Mouse (Mus musculus): Measurements from ENCODE around the gene 1700029J07Rik.

- TF ChIP-seq CTCF (conservative IDR thresholded peaks at IDR 0.05; ENCODE audit: low read length) = peak; percentile 49
- no peak for TF ChIP-seq POU5F1 (IDR thresholded peaks at IDR 0.05; ENCODE audit: borderline replicate concordance, low read length)
Observed at GRCm38 (mm10) chr8:45994111-45994510, 19.1 kb upstream of the 1700029J07Rik start.
